Mouse (Mus musculus): ENCODE data around the gene Fcgrt.

- TF ChIP-seq MAX (IDR thresholded peaks at IDR 0.05; ENCODE audit: low read depth) = no peak
- no peak for TF ChIP-seq POLR2AphosphoS2 (IDR thresholded peaks at IDR 0.05; ENCODE audit: insufficient read length, low read depth)
- TF ChIP-seq POLR2A (IDR thresholded peaks at IDR 0.05; ENCODE audit: insufficient read length, low read depth) = no peak
- TF ChIP-seq CEBPB (IDR thresholded peaks at IDR 0.05; ENCODE audit: insufficient read depth, poor library complexity, severe bottlenecking) = no peak
- no peak for TF ChIP-seq E2F4 (IDR thresholded peaks at IDR 0.05; ENCODE audit: insufficient read depth)
- no peak for TF ChIP-seq MYOG (IDR thresholded peaks at IDR 0.05; ENCODE audit: control insufficient read depth in 1 of 3, insufficient read depth in 1 of 3, insufficient read length in 2 of 3, low read depth in 2 of 3)
- no peak for TF ChIP-seq REST (IDR thresholded peaks at IDR 0.05; ENCODE audit: insufficient read depth, insufficient read length)
- no peak for TF ChIP-seq USF1 (IDR thresholded peaks at IDR 0.05; ENCODE audit: low read depth)
- no peak for TF ChIP-seq SRF (IDR thresholded peaks at IDR 0.05; ENCODE audit: control insufficient read depth, insufficient read length, low read depth)
Observed at GRCm38 (mm10) chr7:45141914-45142313, 38.3 kb upstream of the Fcgrt start.
